Mouse (Mus musculus) left cerebral cortex, adult 9 months (tissue): Measurements from ENCODE around the gene Mthfs.
"Not testable (repeated sequence)": the region's sequence is repeated elsewhere in the genome, so short reads cannot be mapped to it uniquely, and the experiment has no call there.

ENCODE experiments used
- DNase-seq, 2 experiments: peaks; one replicate each; pipeline ENCODE4 v3.0.0; 2022; ENCODE audit warnings: low spot score in 2 of 2

The Mthfs gene

DNA sequence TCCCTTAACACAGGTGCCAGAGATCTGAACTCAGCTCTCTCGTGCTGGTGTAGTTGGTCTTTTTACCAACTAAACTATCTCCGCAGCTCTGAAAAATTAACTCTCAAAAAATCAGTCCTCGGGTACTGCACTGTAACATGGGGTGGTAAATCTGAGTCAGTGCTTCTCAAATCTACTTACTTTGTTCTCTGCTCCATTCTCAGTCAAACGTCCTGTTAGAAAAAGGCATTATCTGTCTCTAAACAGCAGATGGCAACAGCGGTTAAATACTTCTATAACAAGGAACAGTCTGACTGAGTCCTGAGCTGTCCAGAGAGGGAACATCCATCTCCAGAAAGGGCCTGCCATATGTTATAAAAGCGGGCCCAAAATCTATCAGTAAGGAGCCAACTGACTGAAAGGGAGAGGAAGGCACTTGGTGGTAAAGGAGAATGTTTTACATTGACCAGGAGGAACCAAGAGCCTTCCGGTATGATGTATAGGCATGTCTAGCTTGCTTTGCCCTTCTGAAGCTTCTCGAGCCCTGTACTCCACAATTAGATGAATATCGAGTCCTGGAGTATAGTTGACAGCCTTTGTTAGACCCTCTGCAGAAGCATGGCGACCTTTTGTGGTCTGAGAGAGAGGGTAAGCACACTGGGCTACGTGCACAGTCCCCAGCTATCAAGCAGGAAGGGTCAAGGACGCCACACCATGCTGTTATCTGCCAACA is at the start of gene Mthfs:
Mthfs (plus strand) TSS at position 324 of the 712 bp plus-strand sequence.
- peak in 1 of 2 experiments; percentile 31 for DNase-seq

DNA sequence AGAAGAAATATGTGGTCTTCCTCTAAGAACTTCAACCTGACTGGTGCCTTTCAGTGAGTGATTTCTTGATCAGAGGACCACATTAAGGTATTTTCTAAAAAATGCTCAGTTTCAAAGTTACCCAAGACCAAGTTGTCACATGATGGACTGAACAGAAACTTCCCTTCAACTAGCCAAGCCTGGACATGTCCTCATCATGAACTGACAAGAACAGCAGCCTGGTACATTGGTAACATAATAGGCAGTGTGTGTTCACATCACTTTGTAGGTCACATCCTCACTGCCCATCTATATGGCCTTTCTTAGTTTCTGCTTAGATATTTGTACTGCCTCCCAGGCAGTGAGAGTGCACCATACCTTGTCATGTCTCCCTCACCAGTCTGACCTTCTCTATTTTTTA is 37.9 kb upstream of the Mthfs start:
- DNase-seq = not testable (repeated sequence)

GRCm38 (mm10) chr9:89178833-89179232 is 31.6 kb upstream of the Mthfs start:
- peak in 1 of 2 experiments; percentile 84 for DNase-seq

DNA sequence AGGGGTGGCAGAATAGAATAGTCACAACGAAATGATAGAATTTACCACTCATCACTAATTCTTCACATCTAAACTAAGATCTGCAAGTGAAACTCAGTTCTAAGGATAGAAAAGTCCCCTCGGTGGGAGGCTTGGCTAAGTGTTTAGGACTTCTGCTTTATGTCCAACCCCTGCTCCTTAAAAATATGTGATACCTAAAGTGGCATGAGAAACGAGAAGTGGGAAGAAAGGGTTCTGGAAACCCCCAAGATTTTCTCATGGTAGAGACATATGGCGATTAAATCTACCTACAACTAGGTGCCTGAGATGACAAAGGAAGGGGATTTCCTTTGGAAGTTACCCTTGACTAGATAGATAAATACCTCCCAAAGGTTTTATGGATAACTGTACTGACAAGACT is 31.0 kb upstream of the Mthfs start:
- DNase-seq = not testable (repeated sequence)

GRCm38 (mm10) chr9:89187006-89187405 is 23.5 kb upstream of the Mthfs start:
- not testable (repeated sequence) for DNase-seq

DNA sequence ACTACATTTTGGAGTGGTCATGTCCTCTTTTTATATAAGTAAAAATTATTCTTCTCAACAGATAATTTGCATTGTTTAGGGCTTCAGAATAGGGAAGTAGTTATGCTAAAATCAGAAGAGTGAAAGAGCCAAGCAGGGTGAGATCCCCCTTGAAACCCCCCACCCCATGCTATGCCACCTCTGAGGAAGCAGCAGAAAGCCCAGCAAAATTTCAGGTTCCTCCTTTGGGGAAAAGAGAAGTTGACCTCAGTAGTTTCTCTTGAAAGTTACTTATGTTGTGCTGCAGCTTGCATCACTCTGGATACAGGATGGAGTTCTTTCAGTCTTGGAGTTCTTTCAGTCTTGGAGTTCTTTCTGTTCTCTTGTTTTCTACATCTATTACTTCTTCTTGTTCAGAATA is 15.0 kb upstream of the Mthfs start:
- DNase-seq = not testable (repeated sequence)

GRCm38 (mm10) chr9:89197509-89197908 is 13.0 kb upstream of the Mthfs start:
- DNase-seq = not testable (repeated sequence)

DNA sequence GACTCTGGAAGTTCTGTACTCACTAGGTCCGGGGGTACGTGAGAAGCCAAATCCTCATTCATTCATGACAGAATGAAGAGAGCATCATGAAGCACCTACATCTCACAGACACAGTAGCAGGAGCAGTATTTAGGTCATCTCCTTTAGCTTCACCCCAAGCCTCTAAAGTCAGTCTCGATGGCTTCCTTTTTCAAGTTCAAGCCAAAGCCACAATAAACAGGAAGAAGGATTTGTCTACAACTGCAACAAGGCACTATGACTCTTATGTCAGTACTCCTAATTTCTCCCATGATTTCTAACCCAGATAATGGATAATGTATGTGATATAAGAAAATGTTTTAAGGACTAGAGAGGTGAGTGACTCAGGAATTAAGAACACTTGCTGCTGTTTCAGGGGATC is 12.1 kb upstream of the Mthfs start:
- not testable (repeated sequence) for DNase-seq

DNA sequence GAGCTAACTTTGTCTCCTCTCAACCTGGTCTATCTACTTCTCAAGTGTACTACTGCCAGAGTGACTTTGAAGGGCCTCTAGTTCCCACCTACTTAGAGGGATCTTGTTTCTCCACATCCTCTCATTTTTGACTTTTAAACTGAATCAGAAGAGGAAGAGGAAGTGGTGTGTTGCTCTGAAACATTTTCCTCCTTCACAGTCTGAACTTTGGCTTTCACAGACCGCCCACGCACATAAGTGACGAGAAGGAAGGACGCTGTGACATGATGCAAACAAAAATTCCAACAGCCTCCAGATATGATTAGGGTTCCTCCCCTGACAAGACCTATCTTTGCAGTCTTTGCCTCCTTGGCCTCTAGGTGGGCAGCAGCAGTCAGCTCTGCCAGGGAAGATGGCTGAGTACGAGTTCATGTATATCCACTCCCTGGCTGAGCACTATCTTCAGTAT is 11.5 kb upstream of the Mthfs start, which contains the start of the genes Bcl2a1b and Gm29094:
Bcl2a1b (plus strand) TSS at position 241 of the 448 bp plus-strand sequence.
Gm29094 (plus strand) TSS at position 411 of the 448 bp plus-strand sequence.
- not testable (repeated sequence) for DNase-seq

GRCm38 (mm10) chr9:89202256-89202655 is 8.2 kb upstream of the Mthfs start:
- DNase-seq = not testable (repeated sequence)

DNA sequence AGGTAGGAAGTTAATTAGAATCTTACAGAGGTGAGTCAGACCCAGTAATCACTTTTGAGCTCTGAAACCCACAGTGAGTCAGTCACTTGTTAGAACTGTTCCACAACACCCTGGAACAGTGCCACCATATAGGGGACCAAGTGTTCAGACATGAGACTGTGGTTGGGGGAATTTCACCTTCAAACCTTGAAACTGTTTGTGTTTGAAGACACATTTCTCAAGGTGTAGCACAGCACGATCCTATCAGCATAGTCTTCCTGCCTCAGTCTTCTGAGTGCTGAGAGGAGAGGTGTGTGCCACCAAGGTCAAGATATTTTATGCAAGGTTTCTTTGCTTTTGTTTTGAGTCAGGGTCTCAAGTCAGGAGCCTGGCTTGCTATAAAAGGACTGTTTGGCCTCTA is 1.5 kb upstream of the Mthfs start:
- DNase-seq = not testable (repeated sequence)

GRCm38 (mm10) chr9:89211065-89211858 is 786 bp downstream of the Mthfs start:
- peak; percentile 91 to 95 for DNase-seq

- DNase-seq = peak in 1 of 2 experiments; percentile 42
These were observed 2.0 kb downstream of the Mthfs start for GRCm38 (mm10) chr9:89212428-89212827.

DNA sequence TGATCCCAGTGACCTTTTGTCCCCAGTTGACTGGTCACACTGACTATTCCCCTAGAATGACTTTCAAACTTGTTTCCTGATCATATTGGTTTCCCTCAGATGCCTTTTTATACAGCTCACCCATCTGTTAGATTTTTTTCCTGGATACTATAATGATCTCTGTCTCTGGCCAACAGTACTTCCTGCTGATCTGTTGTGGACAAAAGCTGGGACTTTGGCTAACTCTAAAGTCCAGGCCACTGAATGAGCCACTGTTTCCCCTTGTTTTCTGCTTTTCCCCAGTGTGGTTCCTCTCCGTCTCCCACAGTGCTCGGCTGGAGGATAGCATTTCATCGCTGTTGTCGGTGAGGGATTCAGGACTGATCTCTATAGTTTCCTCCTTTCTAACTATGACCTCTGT is 7.7 kb downstream of the Mthfs start:
- DNase-seq = not testable (repeated sequence)

DNA sequence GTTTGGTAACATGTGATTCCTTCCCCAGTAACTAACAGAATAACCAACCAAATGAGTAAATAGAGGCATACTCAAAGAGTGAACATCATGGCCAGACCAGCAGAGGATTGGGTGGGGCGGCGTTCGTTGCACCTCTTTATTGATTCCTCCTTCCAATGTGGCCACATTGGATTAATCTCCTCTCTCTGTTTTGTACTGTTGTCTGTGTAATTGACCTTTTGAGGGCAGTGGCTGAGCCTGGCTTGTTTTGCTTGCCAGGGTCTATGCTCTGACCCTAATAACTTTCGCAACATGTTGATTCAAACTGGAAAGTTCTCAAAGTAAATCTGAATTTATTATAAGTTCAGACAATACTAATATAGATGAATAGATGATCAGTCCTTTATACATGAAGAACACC is 9.2 kb downstream of the Mthfs start:
- not testable (repeated sequence) for DNase-seq

DNA sequence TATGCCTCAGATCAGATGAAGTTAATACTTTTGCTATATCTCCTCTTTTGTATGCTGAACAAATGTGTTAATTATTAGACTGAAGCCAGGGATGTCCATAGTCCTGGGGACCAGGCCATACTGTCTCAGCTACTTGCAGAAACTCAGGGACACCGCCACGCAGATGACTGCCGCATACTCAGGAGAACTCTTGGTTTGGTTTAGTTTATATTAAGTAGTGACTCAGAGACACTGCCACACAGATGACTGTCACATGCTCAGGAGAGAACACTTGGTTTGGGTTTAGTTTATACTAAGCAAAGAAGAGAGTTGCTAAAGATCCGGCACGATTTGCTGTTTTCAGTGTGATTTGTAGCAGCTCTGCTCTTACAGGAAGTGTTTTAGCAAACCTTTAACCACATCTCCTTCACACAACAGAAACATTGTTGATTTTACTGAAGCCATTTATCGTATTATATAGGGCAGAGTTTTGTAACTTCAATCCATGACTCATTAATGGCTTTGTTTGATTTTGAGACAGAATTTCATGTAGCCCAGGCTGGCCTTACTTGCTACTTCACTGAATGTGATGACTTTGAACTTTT is 10.3 kb downstream of the Mthfs start:
- not testable (repeated sequence) for DNase-seq

- peak in 1 of 2 experiments; percentile 42 for DNase-seq
These were observed 15.6 kb downstream of the Mthfs start for GRCm38 (mm10) chr9:89226071-89226470.

- DNase-seq = peak in 1 of 2 experiments; percentile 33
These were observed 17.6 kb downstream of the Mthfs start for GRCm38 (mm10) chr9:89228122-89228521.

DNA sequence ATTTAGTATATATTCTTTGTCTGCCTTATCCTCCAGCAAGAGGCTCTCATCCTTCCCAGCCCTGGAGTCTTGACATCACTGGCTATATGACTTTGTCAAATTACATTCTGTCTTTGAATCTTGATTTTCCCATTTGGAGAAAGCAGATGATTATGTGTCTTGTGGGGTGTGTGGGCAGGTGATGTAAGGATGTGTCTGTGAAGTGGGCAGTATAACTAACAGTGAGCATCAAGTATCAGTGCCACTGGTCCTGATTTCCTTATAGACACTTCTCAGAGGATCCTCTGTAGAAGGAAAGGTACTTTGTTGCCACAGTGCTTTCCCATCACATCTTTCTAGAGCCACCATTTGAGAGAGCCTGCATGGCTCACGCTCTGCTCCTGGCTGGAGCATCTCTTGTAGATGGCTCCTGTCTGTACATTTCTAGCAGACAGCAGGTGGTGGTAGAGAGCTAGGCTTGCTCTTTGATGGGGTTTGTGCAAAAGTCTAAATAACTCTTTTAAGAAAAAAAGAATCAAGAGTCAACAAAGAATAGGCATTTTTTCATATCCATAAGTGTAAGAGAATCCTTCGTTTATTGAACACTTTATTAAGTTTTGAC is 20.5 kb downstream of the Mthfs start:
- peak in 1 of 2 experiments; percentile 81 for DNase-seq

DNA sequence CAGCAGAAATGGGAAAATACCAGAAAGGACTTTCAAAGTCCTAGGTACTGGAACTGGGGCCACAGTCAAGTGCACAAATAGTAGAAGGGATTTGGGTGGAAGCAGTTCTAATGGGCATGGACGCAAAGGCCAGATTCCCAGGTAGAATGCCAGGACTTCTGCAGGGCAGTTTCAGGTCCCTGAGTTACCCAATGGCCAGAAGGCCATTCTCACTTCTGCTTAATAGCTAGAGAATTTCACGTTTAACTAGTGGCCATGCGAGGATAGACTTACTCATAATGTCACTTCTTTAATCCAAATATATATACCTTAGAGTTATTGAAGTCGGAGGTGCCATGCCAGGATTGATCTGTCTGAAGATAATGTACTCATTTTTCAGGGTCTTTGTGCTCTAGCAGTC is 26.7 kb downstream of the Mthfs start:
- DNase-seq = not testable (repeated sequence)

DNA sequence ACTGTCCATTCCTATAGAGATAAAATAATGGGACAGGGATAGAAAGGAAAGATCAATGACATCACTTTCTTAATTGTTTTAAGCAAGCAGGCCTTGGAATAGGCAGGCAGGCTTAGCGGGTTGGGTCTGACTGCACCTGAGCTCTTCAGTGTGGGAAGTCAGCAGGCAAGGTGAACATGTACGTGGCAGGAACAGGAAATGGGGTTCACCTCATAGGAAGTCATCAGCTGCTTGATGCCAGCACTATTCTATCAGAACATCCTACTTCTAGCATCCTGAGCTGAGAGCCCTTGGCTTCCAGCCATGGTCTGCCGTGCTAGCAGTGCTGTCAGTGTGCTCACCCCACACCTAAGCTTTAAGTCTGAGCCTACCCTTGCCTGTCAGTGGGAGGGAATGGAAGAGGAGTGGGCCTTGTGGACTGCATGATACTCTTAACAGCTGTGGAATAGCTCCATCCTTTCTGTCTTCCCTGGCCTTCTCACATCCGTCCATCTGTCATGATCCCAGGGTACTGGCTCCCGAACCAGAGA is 28.6 kb downstream of the Mthfs start:
- DNase-seq = not testable (repeated sequence)
